In genomic region chr4:116017902-116018746, GRCm38 (mm10) we compare ENCODE assay signal across 8 mouse cellular contexts. TPM values are rescaled to one million over a fixed set of nuclear protein-coding genes. Genes with fewer than 3 reads are reported as not detected.
DNase-seq lines count a peak whose midpoint lies in the region; ATAC-seq and TF ChIP-seq lines count a peak whose summit lies in the region.

Gene Faah, minus strand, starts transcription at chr4:116017926.

- peak within 1 kb of the TSS; percentile 57 for H3K4me3 ChIP-seq in lung, postnatal 0 days (ENCODE audit: low read depth, low read length)
- H3K4me3 ChIP-seq in intestine, embryonic 15.5 days (replicated peaks) = peak within 1 kb of the TSS; percentile 61
- H3K4me3 ChIP-seq in midbrain, embryonic 11.5 days (ENCODE audit: low read depth, low read length) = peak within 1 kb of the TSS; percentile 65

- TF ChIP-seq EP300 in lung, postnatal 0 days (IDR thresholded peaks at IDR 0.05) = no peak

- 8% methylated on average over 18 of the region's 18 CpGs for WGBS in lung, postnatal 0 days
- 8% methylated on average over 18 of the region's 18 CpGs for WGBS in intestine, embryonic 15.5 days
- WGBS in midbrain, embryonic 11.5 days = 9% methylated on average over 18 of the region's 18 CpGs

- peak; percentile 34; the same call in 1 of the 2 replicates for ATAC-seq in cerebellum, adult (ENCODE audit: insufficient number of reproducible peaks, low FRiP score, low TSS enrichment)
- ATAC-seq in lung, postnatal 0 days = no peak; the same call in 1 of the 2 replicates
- ATAC-seq in intestine, embryonic 15.5 days = peak; percentile 48
- ATAC-seq in midbrain, embryonic 11.5 days (ENCODE audit: low FRiP score) = no peak
- ATAC-seq in monocyte, adult 5-6 weeks (replicated peaks; ENCODE audit: insufficient number of reproducible peaks, low FRiP score, low TSS enrichment, poor library complexity, severe bottlenecking) = no peak

- no peak within 1 kb of the TSS for H3K27ac ChIP-seq in lung, postnatal 0 days (ENCODE audit: low read length)
- peak within 1 kb of the TSS; percentile 76 for H3K27ac ChIP-seq in intestine, embryonic 15.5 days
- H3K27ac ChIP-seq in midbrain, embryonic 11.5 days (ENCODE audit: low read depth, low read length) = no peak within 1 kb of the TSS

- no peak for DNase-seq in cerebellum, postnatal 4 days (ENCODE audit: low spot score in 2 of 2)
- DNase-seq in lung, postnatal 0 days (ENCODE audit: low spot score) = peak; percentile 8
- DNase-seq in lung, postnatal 10 days = no peak
- no peak for DNase-seq in midbrain, embryonic 11.5 days (ENCODE audit: low spot score, missing footprints)
- DNase-seq in embryo, embryonic 10 days (ENCODE audit: low spot score) = no peak

- peaks cover 6% of the 10 kb centered on the region; the same call in 1 of the 2 replicates for H3K27me3 ChIP-seq in lung, postnatal 0 days (replicated peaks; ENCODE audit: insufficient read depth, low read length)
- H3K27me3 ChIP-seq in intestine, embryonic 15.5 days (replicated peaks) = peaks cover 17% of the 10 kb centered on the region
- peaks cover 45% of the 10 kb centered on the region for H3K27me3 ChIP-seq in midbrain, embryonic 11.5 days (ENCODE audit: control insufficient read depth, insufficient read depth, low read length)

- peak within 1 kb of the TSS; percentile 46 for H3K9ac ChIP-seq in lung, postnatal 0 days (replicated peaks; ENCODE audit: low read depth)
- peak within 1 kb of the TSS; percentile 67 for H3K9ac ChIP-seq in intestine, embryonic 15.5 days
- H3K9ac ChIP-seq in midbrain, embryonic 11.5 days (ENCODE audit: low read length) = peak within 1 kb of the TSS; percentile 67

- H3K4me1 ChIP-seq in lung, postnatal 0 days (ENCODE audit: insufficient read depth, low read depth, low read length) = no peaks in the 10 kb centered on the region; the same call in 1 of the 2 replicates
- H3K4me1 ChIP-seq in intestine, embryonic 15.5 days (replicated peaks) = peaks cover 6% of the 10 kb centered on the region; the same call in 1 of the 2 replicates
- peaks cover 8% of the 10 kb centered on the region for H3K4me1 ChIP-seq in midbrain, embryonic 11.5 days (ENCODE audit: control insufficient read depth, insufficient read depth, low read length)

- H3K4me2 ChIP-seq in lung, postnatal 0 days (replicated peaks; ENCODE audit: low read depth, low read length) = peak within 1 kb of the TSS; percentile 92
- peak within 1 kb of the TSS; percentile 96 for H3K4me2 ChIP-seq in intestine, embryonic 15.5 days (replicated peaks)
- H3K4me2 ChIP-seq in midbrain, embryonic 11.5 days = peak within 1 kb of the TSS; percentile 98

- TF ChIP-seq CTCF in lung, postnatal 0 days (IDR thresholded peaks at IDR 0.05) = no peak

- no peaks in the 10 kb centered on the region for H3K36me3 ChIP-seq in lung, postnatal 0 days (ENCODE audit: insufficient read depth, low read length)
- H3K36me3 ChIP-seq in intestine, embryonic 15.5 days = no peaks in the 10 kb centered on the region
- no peaks in the 10 kb centered on the region for H3K36me3 ChIP-seq in midbrain, embryonic 11.5 days (ENCODE audit: control insufficient read depth, insufficient read depth, low read length)

- no peaks in the 10 kb centered on the region for H3K9me3 ChIP-seq in lung, postnatal 0 days (ENCODE audit: low read length)
- no peaks in the 10 kb centered on the region for H3K9me3 ChIP-seq in intestine, embryonic 15.5 days
- no peaks in the 10 kb centered on the region for H3K9me3 ChIP-seq in midbrain, embryonic 11.5 days (ENCODE audit: control insufficient read depth, low read length)

RNA-seq across cellular contexts. Expression of gene Faah, which starts in this region (rescaled TPM):
- polyA plus RNA-seq in lung, postnatal 0 days (2015; fragmentation: Nextera tagmentation; extraction: Ambion mirVana) = 12.1 and 13.4 TPM in 2 replicates
- 48.2 and 57.6 TPM in 2 replicates for polyA plus RNA-seq in intestine, embryonic 15.5 days (2015; fragmentation: Nextera tagmentation; extraction: Ambion mirVana)
- 1.8 TPM in 2 replicates for polyA plus RNA-seq in midbrain, embryonic 11.5 days (2014; fragmentation: Nextera tagmentation; extraction: Ambion mirVana)
- total RNA-seq in monocyte, adult 5-6 weeks (2017) = 5.3 to 9.1 TPM (median 6.8 TPM) in 3 replicates

Comparison
In these comparisons a context has a peak if more than half of its experiments do, and no peak if none do; other contexts are left out.
1. ATAC-seq: peak in cerebellum, adult (single experiment) and intestine, embryonic 15.5 days (single experiment); none in lung, postnatal 0 days (single experiment), midbrain, embryonic 11.5 days (single experiment) and monocyte, adult 5-6 weeks (single experiment).
2. Peak in every context shown above with its lines, with median percentiles within 50 percentile points of each other: H3K4me2 ChIP-seq, H3K4me3 ChIP-seq and H3K9ac ChIP-seq.